Mouse (Mus musculus) layer of hippocampus, postnatal 36 days (tissue): ENCODE data around the gene Pnkd. TPM values are rescaled to one million over a fixed set of nuclear protein-coding genes. Genes with fewer than 3 reads are reported as not detected.

Experiments used
- DNase-seq, 2 experiments: peaks; one replicate each; pipeline ENCODE4 v3.0.0; 2022
- total RNA-seq, 2 experiments: library from RNA; stranded (reverse); gene quantifications; 2 replicates each; pipeline ENCODE4 v1.2.3; 2021

Gene Pnkd
- total RNA-seq, 2 experiments from 2014 or later, result 168 to 188 TPM

DNA sequence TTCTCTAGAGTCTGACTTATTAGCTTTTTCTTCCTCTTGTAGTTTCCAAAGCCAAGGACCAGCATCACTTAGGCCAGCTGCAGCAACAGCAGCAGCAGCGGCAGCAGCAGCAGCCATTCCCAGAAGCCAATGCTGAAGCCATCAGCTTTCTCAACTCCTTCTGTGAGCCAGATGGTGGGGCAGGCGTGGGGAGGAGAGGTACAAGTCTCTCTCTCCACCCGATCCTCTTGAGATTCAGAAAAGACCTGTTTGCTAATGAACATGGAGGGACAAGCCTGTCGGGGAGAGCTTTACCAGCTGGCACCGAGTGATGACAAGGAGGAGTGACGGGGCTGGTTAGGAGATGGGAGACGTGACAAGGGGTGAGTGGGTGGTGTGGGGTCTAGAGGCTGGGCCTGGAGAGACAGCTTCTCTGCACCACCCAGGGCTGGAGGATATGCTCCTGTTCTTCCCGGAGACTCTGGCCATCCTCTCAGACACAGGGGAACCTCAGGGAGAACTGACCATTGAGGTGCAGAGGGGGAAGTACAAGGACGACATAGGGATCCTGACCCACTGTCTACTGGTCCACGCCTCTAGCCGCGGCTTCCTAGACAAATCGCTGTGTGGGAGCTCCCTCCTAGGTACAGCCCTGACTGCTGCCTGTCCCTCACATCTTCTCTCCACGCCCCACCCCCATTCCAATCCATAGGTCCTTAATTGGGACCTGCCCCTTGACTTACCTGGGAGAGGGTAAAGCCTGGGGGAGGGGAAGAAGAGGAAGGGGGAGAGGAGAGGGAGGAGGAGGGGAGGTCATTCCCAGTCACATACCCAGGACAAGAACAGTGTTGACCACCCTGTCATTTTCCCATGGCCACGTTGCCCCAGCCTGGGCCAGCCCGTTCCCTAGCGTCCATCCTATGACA, 77.8 kb downstream of the Pnkd start:
- no peak for DNase-seq

DNA sequence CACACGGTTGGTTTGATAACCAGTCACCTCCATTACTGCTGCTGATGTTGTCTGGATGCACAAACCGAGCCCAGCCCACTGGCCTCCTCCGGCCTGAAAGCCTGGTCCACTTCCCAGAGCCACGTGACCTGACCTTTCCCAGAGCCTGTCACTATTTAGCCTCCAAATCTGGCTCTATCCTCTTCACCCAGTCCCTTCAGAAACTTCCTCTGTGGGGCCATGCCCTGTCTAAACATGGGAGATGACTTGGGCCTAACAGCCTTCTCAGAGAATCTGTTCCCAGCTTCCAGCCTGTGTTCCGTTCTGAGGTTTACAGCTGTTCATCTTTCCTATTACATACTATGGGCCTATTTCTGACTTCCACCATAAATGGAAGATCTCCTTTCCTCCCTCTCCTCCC, 78.7 kb downstream of the Pnkd start:
- no peak for DNase-seq

DNA sequence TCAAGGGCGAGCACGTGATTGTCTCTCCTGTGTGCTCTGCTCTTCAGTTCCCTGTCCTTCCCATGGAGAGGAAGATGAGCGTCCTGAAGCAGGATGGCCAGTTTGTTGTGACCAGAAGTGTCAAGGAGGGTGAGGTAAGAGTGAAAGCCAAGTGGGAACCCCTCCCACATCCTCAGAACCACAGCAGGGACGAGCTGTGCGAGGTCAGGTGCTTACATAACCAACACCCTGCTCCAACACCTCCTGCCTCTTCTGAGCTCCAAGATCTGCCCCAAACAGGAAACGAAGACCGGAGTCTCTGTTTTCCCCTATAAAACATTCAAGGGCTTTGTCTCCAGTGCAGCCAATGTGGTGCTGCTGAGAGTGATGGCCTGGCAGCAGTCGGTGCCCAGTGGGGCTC, 79.5 kb downstream of the Pnkd start:
- no peak for DNase-seq

DNA sequence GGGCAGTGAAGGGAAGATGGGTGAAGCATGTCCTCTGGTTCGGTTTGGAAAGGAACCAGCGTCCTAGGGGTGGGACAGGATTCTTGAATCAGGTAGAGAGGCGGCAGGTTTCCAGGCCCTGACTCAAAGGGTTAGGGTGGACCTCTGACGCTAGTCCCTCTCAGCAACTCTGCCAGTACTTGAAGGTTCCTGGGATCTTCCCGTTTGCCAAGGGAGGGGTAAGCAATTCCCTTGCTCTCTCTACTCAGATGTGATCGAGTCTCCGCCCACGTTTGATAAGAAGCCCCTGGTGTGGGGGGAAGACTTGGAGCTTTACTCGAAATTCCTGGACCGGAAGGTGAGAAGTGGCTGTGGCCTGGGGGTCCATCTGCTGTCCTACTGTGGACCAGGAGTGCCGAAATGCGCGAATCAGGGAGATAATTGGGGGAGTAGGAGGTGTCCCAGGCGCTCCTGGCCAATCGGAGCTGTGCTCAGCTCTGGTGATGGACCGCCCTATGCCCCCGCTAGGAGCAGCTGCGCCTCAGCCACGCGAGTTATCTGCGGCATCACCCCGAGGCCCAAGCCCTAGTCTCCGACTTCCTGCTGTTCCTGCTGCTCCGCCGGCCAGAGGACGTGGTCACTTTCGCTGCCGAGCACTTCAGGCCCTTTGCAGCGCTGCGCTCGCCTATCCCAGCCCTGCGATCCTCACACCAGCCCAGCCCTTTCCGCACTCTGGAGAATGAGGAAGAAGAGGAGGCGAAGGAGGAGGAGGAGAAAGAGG, 83.3 kb downstream of the Pnkd start:
- peak in 1 of 2 experiments; percentile 31 for DNase-seq

DNA sequence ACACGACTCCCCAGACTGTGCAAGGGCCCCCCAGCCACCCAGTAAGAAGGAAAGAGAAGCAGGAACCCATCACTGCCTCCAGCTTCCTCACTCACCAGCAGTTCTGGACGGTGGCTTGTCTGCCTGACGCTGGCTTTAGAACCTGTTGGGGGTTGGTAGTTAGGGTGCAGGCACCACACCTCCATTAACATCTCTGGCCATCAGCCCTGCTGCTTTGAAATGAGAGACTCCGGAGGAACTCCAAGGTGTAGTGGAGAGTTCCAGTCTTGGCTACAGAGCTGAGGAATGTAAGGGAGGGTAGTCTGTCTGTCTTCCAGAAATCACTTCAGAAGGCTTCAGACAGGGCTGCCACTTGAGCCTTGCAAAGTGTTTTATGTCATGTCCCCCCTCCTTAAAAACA, 85.3 kb downstream of the Pnkd start:
- DNase-seq, result no peak

DNA sequence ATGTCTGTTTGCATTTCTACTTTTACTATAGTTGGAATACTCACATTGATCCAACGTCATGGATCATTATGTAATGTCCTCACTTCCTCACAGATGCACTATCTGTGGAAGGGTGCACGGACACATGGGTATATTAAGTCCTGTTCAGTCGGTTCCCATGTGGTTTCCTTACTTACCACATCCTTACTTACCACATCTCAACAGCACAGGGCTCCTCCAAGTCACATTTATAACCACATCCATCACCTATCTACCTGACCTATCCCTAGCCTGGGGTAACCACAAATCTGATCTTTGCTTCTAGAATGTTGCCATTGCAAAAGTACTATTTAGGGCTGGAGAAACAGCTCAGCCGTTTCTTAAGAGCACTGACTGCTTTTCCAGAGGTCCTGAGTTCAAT, 88.6 kb downstream of the Pnkd start:
- no peak for DNase-seq

DNA sequence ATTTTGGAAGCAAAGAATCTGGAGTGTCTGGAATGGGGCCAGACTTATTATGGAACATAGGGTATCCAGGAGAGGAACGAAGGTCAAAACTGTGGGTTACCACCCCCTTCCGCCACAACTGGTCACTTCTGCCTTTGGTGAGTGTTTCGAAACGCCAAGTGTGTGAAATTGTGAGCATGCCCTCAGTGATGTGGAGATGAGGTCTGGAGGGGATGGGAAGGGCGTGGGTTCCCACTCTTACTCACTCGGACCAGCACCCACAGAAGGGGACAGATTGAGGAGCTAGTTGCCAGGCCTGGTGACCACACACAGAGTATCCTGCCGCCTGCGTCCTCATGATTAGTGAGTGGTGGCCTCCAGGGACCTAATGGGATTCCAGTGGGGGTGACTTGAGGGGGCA, 90.2 kb downstream of the Pnkd start, which contains the start of gene Slc11a1:
Gene Slc11a1, plus strand, starts transcription at position 216 of the 400 bp plus-strand sequence.
- DNase-seq, result no peak

DNA sequence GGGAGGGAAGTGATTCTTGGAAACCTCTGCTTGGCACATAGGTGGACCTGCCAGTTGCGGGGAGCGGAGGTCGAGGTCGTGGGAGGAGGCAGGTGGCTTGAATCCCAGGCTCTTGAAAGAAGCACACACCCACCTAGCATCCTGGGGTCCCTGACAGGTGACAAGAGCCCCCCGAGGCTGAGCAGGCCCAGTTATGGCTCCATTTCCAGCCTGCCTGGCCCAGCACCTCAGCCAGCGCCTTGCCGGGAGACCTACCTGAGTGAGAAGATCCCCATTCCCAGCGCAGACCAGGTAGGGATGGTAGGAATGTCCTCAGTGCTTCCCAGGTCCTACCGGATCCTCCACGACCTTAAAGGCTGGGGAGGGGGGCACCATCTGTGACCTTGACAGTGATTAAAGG, 90.8 kb downstream of the Pnkd start:
- DNase-seq, result no peak

DNA sequence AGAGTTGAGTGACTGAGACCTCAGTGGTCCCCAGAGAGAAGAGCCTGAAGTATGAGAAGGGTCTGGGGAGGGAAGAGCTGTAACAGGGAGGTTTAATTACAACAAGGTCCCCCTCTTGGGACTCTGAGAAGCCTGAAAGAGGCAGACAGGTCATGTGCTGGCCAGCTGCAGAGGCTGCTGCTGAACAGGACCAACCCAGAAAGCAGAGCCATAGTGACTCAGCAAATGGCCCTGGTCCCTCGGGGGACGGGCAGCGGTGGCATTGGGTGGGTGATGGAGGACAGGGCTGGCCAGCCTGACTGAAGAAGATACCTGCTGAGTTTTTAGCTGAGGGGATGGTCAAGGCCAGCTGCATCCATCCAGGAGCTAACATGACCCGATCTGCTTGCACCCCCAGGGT, 91.7 kb downstream of the Pnkd start:
- DNase-seq, result no peak

DNA sequence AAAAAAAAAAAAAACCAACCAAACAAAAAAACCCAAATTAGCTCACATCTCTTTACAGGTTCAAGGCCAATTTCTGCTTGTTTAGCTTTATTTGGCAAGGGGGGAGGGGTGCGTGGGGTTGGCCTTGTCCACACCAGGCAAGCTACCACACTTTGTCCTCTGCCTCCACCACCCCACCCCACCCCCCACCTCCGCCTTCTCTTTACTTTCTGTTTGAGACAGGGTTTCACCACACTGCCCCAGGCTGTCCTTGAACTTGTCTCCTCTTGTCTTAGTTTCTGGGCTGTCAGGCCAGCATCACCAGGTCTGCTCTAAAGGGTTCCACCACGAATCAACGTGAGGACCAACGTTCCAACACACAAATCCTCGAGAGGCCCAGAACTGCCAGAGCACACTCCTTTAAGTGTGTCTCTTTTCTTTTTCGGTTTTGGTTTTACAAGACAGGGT, 94.4 kb downstream of the Pnkd start:
- no peak for DNase-seq

DNA sequence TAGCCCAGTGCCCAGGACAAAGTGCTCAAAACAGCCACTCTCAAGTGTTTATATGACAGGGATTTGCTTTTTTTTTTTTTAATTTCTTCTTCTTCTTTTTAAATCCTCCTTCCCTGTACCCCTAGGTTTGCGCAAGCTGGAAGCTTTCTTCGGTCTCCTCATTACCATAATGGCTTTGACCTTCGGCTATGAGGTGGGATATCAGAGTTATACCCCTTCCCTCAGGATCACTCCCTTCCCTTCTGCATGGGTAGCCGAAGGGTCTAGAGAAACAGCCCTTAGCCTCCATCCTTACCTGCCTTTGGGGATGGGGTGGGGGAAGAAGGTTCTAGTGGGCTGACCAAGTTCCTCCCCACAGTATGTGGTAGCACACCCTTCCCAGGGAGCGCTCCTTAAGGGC, 95.8 kb downstream of the Pnkd start:
- no peak for DNase-seq

DNA sequence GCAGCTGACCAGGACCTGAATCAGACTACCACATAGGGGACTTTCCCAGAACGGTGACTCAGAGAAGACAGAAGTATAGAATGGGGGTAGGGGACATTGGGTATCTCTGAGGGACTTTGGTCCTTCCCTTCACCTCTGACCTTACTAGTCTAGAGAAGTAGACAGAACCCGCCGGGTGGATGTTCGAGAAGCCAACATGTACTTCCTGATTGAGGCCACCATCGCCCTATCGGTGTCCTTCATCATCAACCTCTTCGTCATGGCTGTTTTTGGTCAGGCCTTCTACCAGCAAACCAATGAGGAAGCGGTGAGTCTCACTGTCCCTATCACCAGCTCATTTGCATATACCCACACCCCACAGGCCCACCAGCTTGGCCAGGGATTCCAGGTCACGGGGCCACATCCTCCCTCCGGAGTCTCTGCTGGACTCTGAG, 96.9 kb downstream of the Pnkd start:
- no peak for DNase-seq

DNA sequence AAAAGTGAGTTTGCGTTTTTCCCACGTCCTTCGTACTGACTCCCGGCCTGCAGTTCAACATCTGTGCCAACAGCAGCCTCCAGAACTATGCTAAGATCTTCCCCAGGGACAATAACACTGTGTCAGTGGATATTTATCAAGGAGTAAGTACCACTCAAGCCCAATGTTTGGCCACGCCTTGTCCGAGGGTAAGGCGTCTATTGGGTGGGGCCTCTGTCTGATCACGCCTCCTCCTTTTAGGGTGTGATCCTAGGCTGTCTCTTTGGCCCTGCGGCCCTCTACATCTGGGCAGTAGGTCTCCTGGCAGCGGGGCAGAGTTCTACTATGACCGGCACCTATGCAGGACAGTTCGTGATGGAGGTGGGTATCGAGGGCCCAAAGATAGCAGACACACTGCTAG, 98.7 kb downstream of the Pnkd start:
- no peak for DNase-seq

DNA sequence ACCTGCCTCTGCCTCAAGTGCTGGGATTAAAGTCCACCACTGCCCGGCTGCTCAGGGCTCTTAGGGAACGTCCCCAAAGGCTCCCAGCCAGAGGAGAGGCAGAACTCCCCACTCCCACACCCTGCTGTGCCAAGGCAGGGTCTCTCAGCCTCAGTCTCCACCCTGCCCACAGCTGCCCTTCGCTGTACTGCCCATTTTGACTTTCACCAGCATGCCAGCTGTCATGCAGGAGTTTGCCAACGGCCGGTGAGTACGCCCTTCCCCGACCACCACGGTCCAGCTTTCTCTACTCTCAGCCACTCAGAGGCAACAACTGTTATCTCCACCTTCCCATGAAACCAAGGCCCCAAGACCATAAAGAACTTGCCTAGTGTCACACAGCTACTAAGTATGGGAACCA, 99.8 kb downstream of the Pnkd start:
- DNase-seq, result no peak

DNA sequence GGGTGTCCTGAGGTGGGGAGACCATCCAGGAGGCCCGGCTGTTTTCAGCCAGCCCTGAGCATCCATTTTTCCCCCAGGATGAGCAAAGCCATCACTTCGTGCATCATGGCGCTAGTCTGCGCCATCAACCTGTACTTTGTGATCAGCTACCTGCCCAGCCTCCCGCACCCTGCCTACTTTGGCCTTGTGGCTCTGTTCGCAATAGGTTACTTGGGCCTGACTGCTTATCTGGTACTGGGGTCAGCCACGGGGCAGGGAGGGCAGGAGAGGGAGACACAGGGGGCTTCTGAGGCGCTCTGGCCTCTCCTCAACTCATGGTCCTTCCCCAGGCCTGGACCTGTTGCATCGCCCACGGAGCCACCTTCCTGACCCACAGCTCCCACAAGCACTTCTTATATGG, 100.3 kb downstream of the Pnkd start:
- DNase-seq, result no peak

DNA sequence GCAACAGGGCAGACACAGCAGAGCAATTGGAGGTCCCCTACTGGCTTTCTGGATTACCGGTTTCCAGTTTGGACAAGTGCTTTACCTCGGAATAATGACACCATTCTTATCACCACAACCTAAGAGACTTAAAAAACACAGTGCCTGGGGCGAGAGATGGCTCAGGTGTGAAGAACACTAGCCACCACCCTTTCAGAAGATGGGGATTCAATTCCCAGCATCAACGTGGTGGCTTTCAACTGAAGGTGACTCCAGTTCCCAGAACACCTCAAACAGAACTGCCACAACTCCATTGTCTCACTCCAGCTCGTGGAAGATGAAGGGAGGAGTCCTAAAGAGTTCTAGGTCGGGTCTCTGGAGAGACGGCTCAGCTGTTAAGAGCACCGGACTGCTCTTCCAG, 100.8 kb downstream of the Pnkd start:
- DNase-seq, result no peak

DNA sequence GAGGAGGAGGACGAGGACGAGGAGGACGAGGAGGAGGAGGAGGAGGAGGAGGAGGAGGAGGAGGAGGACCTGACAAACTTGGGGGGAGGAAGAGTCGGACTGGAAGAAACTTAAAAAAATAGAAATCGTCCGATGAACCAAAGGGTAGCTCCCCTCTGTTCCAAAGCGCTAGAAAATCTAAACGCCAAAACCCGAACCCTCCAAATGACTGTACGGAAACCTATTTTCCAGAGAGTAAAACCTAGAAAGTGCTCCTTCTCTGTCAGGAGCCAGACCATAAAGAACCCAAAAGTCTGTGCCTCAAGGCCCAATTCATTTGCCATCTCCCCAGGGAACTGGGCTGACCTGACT, 101.6 kb downstream of the Pnkd start:
- DNase-seq, result no peak

DNA sequence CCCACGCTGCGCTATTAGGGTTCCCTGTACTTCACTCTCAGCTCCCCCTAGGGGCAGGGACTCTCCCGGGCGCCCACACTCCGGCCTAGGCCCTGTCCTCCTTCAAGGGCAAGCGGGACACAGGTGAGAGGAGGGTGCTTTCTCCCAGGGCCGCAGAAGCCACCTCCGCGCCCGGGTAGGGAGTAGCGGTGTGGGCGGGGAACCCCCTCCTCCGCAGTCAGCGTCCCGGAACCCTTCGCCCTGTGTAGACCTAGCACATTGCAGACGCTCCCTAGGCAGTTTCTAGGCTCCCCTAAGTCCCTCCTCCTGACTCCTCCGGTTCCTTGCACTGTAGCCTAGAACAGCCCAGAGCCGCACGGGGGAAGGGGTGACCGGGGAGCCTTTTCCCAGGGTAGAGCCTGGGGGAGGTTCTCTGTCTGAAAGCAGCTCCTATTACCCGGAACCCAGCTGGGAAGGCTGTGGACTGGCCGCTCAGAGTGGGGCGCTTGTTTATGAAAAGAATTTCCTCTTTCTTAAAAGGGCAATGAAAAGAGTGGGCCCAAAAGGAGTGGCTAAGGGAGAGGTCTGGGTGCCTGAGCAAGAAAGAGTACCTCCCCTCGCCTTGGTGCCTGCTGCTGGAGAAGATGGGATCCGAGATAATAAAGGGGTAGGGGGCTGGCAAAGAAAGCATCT, 102.1 kb downstream of the Pnkd start:
- DNase-seq, result peak; percentile 95 to 96

DNA sequence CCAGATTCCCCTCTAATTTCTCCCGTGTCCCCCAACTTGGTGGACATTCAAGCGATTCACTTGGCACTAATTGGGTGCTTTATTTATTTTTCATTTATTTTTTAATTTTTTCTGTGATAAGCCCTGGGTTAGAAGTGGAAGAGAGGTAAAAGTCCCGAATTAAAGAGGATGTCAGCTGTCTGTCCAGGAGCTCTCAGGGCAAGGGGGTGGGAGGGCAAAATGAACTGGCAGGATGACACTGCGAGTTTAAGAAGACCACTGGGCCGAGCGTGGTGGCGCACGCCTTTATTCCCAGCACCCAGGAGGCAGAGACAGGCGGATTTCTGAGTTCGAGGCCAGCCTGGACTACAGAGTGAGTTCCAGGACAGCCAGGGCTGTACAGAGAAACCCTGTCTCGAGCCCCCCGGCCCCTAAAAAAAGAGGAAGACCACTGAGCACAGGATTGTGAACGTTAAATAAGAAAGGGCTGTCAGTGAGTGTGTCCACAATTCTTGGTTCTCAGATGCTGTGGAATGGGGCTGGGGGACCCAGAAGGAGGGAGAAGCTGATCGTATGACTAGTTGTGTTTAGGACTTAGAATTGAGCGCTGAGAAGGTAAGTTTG, 102.8 kb downstream of the Pnkd start:
- DNase-seq, result no peak

DNA sequence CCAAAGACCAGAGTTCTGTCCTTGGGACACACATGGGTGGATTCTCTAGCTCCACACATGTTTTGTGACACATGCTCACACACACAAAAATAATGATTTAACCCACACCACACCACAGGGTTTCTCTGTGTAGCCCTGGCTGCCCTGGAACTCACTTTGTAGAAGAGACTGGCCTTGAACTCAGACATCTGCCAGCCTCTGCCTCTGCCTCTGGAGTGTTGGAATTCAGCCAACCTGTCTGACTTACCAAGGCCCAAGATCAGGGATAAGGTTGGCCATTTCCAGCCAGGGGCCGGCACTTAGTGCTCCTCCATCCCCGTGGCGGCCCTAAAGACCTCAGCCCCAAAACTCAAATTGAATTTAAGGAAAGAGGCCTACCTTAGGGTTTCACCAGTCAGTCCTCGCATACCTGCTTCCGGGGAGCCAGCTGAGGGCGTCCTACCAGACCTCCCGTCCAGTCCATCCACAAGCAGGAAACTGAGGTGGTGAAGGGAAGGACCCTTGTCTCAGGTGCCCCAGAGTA, 103.7 kb downstream of the Pnkd start:
- DNase-seq, result no peak

DNA sequence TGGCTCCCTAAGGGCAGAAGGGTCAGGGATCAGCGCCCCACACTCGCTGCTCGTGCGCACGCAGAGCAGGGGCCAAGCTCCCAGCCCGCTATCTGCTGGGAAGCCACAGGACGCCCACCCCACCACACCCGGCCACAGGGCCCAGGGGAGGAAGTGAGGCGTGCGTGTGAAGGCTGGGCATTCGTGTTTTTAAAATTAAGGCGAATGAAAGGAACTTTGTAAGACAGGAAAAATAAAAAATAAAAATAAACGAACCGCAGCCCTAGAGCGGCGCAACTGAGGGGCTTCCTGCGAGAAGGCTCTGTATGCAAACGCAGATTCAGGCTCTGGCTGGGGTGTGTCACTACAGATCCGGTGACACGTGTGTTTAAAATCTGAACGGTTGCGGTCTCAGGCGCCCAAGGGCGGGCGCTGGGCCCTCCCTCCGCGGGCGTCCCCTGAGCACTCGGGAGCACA, 105.1 kb downstream of the Pnkd start:
- no peak for DNase-seq

DNA sequence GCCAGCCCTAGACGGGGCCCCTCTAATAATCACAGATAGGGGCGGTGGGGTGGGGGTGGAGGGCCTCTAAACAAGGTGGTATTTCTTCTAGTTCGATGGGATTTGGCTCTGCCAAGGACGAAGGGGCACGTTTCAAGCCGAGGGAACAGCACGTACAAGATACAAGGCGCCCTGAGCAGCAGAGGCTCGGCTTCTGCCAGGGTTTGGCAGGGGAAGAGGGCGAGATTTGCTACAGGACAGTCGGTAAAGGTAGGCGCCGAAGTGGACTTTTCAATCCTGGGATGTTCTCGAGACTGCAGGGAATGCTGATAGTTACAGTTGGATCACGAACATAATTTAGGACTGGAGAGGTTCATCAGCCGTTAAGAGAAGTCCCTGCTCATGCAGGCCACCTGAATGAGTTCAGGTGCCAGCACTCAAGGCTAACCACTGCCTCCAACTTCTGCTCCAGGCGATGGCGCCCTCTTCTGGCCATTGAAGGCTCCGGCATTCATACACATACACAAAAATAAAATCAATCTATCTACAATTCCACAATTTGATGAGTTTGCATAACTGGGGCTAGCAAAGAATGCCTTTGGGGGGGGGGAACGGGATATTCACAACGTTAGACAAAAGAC, 105.7 kb downstream of the Pnkd start:
- DNase-seq, result no peak
